Mouse (Mus musculus) thymus, postnatal 36 days (tissue): ENCODE measurements at regions not wholly inside any gene's neighbourhood (a gene's known extent, or its start where the extent isn't known, plus 50 kb on each side); places are given as distances from the start of the nearest gene placed in this dataset.

Experiments used
- DNase-seq, 2 experiments: peaks; one replicate each; pipeline ENCODE4 v3.0.0; 2022; ENCODE audit warnings: mixed read lengths in 2 of 2

- no peak for DNase-seq
These were observed 319.9 kb downstream of the Bcl11a start for GRCm38 (mm10) chr11:24397710-24398109.

GRCm38 (mm10) chr11:24401151-24401550 is 323.3 kb downstream of the Bcl11a start:
- DNase-seq, result no peak

- no peak for DNase-seq
These were observed 324.3 kb downstream of the Bcl11a start for GRCm38 (mm10) chr11:24402127-24402526.

- no peak for DNase-seq
These were observed 336.9 kb downstream of the Bcl11a start for GRCm38 (mm10) chr11:24414804-24415203.

GRCm38 (mm10) chr11:24422066-24422775 is 344.4 kb downstream of the Bcl11a start:
- no peak for DNase-seq

- DNase-seq, result no peak
These were observed 345.4 kb downstream of the Bcl11a start for GRCm38 (mm10) chr11:24423278-24423677.

GRCm38 (mm10) chr11:24426995-24427883 is 349.4 kb downstream of the Bcl11a start:
- DNase-seq, result no peak

- DNase-seq, result no peak
These were observed 370.8 kb downstream of the Bcl11a start for GRCm38 (mm10) chr11:24448608-24449007.

- DNase-seq, result no peak
These were observed 374.4 kb downstream of the Bcl11a start for GRCm38 (mm10) chr11:24452267-24452666.

- DNase-seq, result no peak
These were observed 386.8 kb downstream of the Bcl11a start for GRCm38 (mm10) chr11:24464642-24465041.

- DNase-seq, result no peak
These were observed 389.6 kb downstream of the Bcl11a start for GRCm38 (mm10) chr11:24467458-24467857.

GRCm38 (mm10) chr11:24470469-24470868 is 392.6 kb downstream of the Bcl11a start:
- DNase-seq, result no peak

- DNase-seq, result no peak
These were observed 394.9 kb downstream of the Bcl11a start for GRCm38 (mm10) chr11:24472617-24473367.

GRCm38 (mm10) chr11:24473368-24474010 is 395.6 kb downstream of the Bcl11a start:
- no peak for DNase-seq

GRCm38 (mm10) chr11:24502722-24503424 is 425.0 kb downstream of the Bcl11a start:
- DNase-seq, result no peak

- no peak for DNase-seq
These were observed 437.7 kb downstream of the Bcl11a start for GRCm38 (mm10) chr11:24515568-24515967.

GRCm38 (mm10) chr11:24535462-24535861 is 457.6 kb downstream of the Bcl11a start:
- DNase-seq, result no peak

- no peak for DNase-seq
These were observed 459.9 kb downstream of the Bcl11a start for GRCm38 (mm10) chr11:24537721-24538120.

- no peak for DNase-seq
These were observed 491.8 kb downstream of the Bcl11a start for GRCm38 (mm10) chr11:24569655-24570054.

GRCm38 (mm10) chr11:24613529-24613928 is 535.7 kb downstream of the Bcl11a start:
- DNase-seq, result no peak

GRCm38 (mm10) chr11:24615436-24615835 is 537.6 kb downstream of the Bcl11a start:
- DNase-seq, result no peak

GRCm38 (mm10) chr11:24618586-24618985 is 540.7 kb downstream of the Bcl11a start:
- DNase-seq, result no peak
